Mouse (Mus musculus) inflammation-experienced regulatory T-cells, adult 6 months (primary cell): ENCODE results near the gene Olfr270. TPM values are rescaled to one million over a fixed set of nuclear protein-coding genes. Genes with fewer than 3 reads are reported as not detected.

Experiments used
- ATAC-seq: one replicate; pipeline ENCODE4 v1.8.0; 2017
- polyA plus RNA-seq, 3 experiments: library from polyadenylated mRNA; unstranded; fragments of 100-300 nt; shearing (Covaris generic); gene quantifications; one replicate each; pipeline ENCODE4 v1.2.1; 2017

Olfr270 gene
- polyA plus RNA-seq: not detected

DNA sequence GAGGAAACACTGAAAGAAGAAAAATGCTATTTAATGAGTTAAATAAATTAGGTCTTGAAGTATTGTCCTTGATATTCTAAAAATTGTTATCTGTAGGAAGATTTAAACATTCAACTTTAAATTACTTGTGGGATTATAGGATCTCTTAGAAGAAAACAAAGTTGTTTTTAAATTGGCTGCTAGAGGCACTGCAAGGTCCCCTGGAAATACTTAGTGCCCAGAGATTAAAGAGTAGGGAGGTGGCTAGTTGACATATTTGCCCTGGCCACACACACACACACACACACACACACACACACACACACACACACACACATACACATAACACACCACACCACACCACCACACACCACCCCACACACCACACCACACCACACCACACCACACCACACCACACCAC lies at the start of gene Olfr270:
Gene Olfr270 (plus strand): TSS at position 301 of the 400 bp plus-strand sequence.
- ATAC-seq: no peak

GRCm38 (mm10) chr4:52916659-52917310 lies 47.6 kb upstream of the Olfr270 start:
- no peak for ATAC-seq

- no peak for ATAC-seq
These were observed 47.0 kb upstream of the Olfr270 start for GRCm38 (mm10) chr4:52917311-52917688.

- ATAC-seq: no peak
These were observed 45.3 kb upstream of the Olfr270 start, which contains the start of gene Olfr272 for GRCm38 (mm10) chr4:52919078-52919477. Olfr272 (minus strand) TSS chr4:52919178.

- no peak for ATAC-seq
These were observed 33.9 kb upstream of the Olfr270 start for GRCm38 (mm10) chr4:52930480-52930879.

DNA sequence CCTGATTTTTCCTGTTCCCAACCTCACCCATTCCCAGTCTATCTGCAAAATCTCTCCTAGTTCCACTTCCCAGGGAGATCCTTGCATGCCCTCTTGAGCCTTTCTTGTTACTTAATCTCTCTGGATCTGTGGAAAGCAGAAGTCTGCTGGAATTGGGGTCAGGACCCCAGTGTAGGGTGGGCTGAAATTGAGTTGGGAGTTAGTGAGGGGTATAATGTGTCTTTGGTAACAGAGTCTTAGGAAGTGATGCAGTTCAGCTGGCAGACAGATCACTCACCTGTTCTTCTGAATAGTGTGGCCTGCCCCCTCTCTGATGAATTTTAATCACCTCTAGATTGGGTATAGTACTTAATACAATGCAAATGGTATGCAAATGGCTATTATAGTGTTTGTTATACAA lies 17.7 kb upstream of the Olfr270 start:
- ATAC-seq: no peak

- ATAC-seq: no peak
These were observed 15.3 kb upstream of the Olfr270 start for GRCm38 (mm10) chr4:52949005-52949404.

GRCm38 (mm10) chr4:52958693-52959092 lies 5.7 kb upstream of the Olfr270 start:
- ATAC-seq: no peak

- no peak for ATAC-seq
These were observed 20.9 kb downstream of the Olfr270 start for GRCm38 (mm10) chr4:52985216-52985615.

- ATAC-seq: no peak
These were observed 21.9 kb downstream of the Olfr270 start for GRCm38 (mm10) chr4:52986266-52986665.

- no peak for ATAC-seq
These were observed 24.9 kb downstream of the Olfr270 start, which contains the start of gene Nipsnap3a for GRCm38 (mm10) chr4:52989248-52989647. Nipsnap3a (plus strand) TSS chr4:52989272.

DNA sequence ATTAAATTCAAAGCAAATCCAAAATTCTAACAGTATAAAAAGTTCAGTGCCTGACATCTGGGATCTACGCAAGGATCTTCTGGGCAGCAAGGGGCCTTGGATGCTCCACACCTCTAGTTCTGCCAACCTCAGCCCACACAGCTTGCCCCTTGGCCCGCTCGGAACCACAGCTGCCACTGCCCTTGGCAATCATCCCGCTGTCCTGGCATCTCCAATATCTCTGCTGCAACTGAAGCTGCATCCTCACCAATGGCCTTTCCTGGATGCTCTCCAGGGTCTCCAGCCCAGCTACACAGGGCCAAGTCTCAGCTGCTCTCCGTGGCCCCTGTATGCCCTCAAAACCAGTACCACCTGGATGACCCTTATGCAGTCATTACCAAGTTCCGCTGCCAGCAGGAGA lies 35.1 kb downstream of the Olfr270 start:
- ATAC-seq: no peak

GRCm38 (mm10) chr4:53000154-53000553 lies 35.8 kb downstream of the Olfr270 start:
- no peak for ATAC-seq

- no peak for ATAC-seq
These were observed 44.8 kb downstream of the Olfr270 start for GRCm38 (mm10) chr4:53009183-53009582.

- ATAC-seq: no peak
These were observed 45.5 kb downstream of the Olfr270 start for GRCm38 (mm10) chr4:53009871-53010270.

GRCm38 (mm10) chr4:53011732-53012361 lies 47.5 kb downstream of the Olfr270 start, which contains the start of gene Nipsnap3b:
Nipsnap3b (plus strand) TSS chr4:53011880.
- ATAC-seq: peak; percentile 91

DNA sequence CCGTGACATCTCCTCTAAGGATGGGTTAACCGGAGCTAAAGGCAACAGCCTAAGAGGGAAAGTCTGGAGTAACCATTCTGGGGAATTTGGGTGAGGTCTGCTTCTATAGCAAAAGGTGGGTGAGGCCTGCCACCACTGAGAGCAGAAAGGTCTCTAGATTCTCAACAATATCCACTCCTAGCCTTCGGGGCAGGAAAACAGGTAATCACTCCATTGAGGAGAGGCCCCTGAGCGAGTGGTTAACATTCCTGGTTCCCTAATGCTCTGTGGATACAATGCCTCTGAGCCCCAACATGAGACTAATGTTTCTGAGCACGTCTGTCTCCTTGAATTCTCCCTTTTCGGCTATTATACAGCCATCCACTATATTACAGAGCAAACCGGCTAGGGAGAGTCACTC lies 50.1 kb downstream of the Olfr270 start:
- no peak for ATAC-seq

DNA sequence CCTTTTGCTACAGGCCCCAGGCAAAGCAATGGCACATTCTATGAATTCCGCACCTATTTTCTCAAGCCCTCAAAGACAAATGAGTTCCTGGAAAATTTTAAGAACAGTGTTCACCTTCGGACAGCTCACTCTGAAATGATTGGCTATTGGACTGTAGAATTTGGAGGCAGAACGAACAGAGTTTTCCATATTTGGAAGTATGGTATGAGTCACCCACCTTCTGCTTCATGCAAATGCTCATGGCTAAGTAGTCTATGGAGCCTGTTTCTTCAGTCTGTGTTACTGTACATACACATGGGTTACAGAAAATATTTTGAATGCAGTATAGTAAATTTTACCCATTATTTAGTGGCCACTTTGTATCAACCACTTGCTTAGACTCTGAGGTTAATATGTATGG lies 50.7 kb downstream of the Olfr270 start:
- ATAC-seq: no peak

DNA sequence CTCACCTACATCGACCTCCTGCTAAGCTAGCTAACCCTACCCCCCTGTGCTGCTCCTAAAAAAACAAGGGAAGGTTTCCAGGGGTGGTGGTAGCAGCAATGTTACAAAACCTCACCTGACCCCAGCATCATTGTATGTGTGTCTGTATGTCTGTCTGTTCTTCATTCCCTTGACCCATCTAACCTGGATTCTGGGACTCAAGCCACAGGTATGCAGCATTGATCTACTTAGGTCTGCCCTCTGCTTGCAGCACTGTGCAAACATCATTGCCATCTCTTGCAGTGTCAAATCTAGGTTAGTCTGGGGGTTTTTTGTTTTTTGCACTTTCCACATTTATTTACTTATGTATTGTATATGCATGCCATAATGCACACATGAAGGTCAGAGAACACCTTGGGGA lies 54.0 kb downstream of the Olfr270 start:
- ATAC-seq: no peak

Other genes starting within 250 kb of the Olfr270 start
- gene Olfr275, start 149.9 kb upstream of the Olfr270 start, polyA plus RNA-seq: not detected
- gene Olfr273, start 105.3 kb upstream of the Olfr270 start, polyA plus RNA-seq: not detected
- not detected for gene Olfr272, start 45.4 kb upstream of the Olfr270 start, polyA plus RNA-seq
- gene Nipsnap3a, start 24.7 kb downstream of the Olfr270 start, polyA plus RNA-seq: not detected
- 10 to 100 TPM; 62.4 to 88.5 (median 79.7) TPM for gene Nipsnap3b, start 47.3 kb downstream of the Olfr270 start, polyA plus RNA-seq
- 1 to 10 TPM in 2 of 3 experiments, under 1 TPM in 1; 0.18 to 3.0 (median 2.6) TPM for gene Abca1, start 195.3 kb downstream of the Olfr270 start, polyA plus RNA-seq